Mouse (Mus musculus): ENCODE measurements around the gene Kin. TPM values are rescaled to one million over a fixed set of nuclear protein-coding genes. Genes with fewer than 3 reads are reported as not detected.

The Kin gene
- polyA plus RNA-seq (2014; fragmentation: Nextera tagmentation; extraction: Ambion mirVana) = 26.5 and 29.1 TPM in 2 replicates

DNA sequence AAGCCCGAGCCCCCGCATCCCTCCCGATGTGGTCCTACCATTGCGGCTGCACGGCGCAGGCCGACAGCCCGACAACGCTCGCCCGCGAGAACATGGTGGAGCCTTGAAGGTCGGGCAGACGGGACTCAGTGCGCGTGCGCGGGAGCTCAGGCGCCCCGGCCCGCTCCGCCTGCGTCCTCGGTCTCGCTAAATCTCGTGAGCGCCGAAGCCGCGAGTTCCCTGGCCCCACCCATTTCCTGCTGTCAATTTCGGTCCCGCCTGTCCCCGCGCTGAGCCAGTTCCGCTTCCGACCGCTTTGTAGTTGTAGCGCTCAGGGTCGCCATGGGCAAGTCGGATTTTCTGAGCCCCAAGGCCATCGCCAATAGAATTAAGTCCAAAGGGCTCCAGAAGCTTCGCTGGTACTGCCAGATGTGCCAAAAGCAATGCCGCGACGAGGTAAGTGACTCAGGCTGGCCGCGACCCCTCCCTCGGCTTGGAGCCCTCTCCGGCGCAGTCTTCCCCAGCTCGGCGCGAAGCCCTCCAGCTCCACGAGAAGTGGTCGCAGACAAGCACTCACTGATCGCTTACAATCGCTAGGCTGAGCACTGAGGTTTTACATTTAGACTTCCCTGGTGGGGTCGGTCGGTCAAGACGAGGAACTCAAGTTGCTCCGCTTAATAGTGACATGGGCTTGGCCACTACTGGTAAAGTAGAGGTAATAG, at the start of gene Kin, which contains the start of gene Atp5c1:
Gene Kin (plus strand): TSS at position 284 of the 701 bp plus-strand sequence.
Gene Atp5c1 (minus strand): TSS at position 201 of the 701 bp plus-strand sequence.
- ATAC-seq (ENCODE audit: low FRiP score) (peak; percentile 98), DNase-seq (ENCODE audit: low spot score) (peak; percentile 99)
- under 1% methylated on average over 61 of the region's 61 CpGs for WGBS
- peak within 1 kb of the TSS; percentile 94 for H3K27ac ChIP-seq
- peak within 1 kb of the TSS; percentile 92 for H3K4me3 ChIP-seq (replicated peaks; ENCODE audit: low read length)
- H3K9ac ChIP-seq = peak within 1 kb of the TSS; percentile 98
- peaks cover 38% of the 10 kb centered on the region for H3K4me1 ChIP-seq (replicated peaks; ENCODE audit: control insufficient read depth, insufficient read depth, low read length)
- no peaks in the 10 kb centered on the region for H3K9me3 ChIP-seq (ENCODE audit: control insufficient read depth, low read length)
- H3K4me2 ChIP-seq (replicated peaks) = peak within 1 kb of the TSS; percentile 82
- H3K27me3 ChIP-seq (ENCODE audit: control insufficient read depth, insufficient read depth, low read length) = no peaks in the 10 kb centered on the region
- H3K36me3 ChIP-seq (replicated peaks; ENCODE audit: control insufficient read depth, insufficient read depth) = peaks cover 16% of the 10 kb centered on the region; the same call in 1 of the 2 replicates

DNA sequence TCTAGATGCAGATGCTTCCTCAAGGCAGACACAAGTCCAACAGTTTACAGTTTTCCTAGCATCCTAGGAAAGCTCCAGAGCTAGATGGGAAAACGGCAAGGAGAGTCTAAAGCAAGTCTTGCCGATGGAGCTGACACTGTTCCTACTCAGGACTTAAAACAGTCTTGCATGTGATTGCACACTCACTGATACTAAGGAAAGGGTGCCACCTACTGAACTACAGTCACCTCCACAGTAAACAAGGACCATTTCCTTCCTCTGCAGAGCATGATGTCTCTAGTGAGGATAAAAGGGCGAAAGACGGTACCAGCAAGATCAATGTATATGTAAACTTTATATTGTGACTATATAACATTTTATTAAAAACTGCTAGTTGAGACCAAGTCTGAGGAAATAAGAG, 46.7 kb upstream of the Kin start:
- Histone ChIP-seq H3K27me3 (ENCODE audit: control insufficient read depth, insufficient read depth, low read length) (no peaks in the 10 kb centered on the region), H3K4me2 (replicated peaks) (no peak overlapping the region), H3K9ac (no peak overlapping the region), H3K4me3 (replicated peaks; ENCODE audit: low read length) (no peak overlapping the region), H3K27ac (no peak overlapping the region), H3K9me3 (ENCODE audit: control insufficient read depth, low read length) (no peaks in the 10 kb centered on the region), H3K36me3 (replicated peaks; ENCODE audit: control insufficient read depth, insufficient read depth) (no peaks in the 10 kb centered on the region), H3K4me1 (replicated peaks; ENCODE audit: control insufficient read depth, insufficient read depth, low read length) (no peaks in the 10 kb centered on the region)
- WGBS = 69% methylated on average over 4 of the region's 4 CpGs
- DNase-seq (ENCODE audit: low spot score) (no peak), ATAC-seq (ENCODE audit: low FRiP score) (no peak)

DNA sequence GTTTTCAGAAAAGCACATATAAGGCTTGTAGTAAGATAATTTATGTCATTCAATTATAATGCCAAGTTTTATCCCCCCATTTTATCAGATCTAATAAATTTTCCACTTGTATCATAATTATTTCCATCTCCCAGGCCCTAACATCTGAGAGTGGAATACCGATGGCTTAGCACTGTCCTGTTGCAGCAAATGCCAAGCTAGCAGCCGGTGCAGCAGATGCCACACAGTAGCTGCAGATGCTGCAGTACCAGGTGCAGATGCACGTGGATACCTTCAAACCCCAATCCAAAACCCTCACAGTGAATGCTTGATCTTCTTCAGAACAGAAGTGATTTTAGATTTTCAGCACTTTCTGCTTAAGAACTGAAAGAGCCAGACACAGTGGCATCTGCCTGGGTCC, 45.4 kb upstream of the Kin start:
- 84% methylated on average over 3 of the region's 3 CpGs for WGBS

DNA sequence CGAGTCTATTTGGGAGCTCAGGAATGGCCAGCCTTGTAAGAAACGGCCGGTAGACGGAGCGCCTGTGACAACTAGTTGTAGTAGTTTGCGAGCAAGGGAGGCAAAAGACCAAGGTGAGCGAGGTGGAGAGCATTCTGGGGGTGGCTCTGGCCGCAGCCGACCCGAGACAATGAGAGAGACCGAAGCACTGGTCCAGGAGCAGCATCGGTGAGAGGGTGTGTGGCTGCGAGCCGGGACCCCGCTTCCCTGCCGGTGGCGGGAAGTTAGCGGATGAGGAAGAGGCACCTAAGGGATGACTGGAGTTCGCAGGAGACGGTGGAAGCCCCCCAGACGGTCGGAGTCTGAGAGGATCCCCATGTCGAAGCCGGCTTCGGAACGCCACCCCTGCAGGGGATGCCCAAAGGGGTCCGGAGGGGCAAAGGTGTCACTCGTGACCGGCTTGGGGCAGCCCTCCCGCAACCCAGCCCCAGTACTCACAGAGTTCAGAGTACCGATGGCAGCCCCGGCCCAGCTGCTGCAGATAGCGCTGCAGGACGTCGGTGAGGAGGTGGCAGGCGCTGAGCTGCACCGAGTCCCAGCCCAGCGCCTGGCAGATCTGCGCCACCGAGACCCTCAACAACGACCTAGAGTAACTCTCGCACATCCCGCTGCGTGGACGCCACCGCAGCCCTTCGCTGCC, 32.5 kb upstream of the Kin start:
- peak overlapping the region; percentile 73 for H3K9ac ChIP-seq
- under 1% methylated on average over 47 of the region's 47 CpGs for WGBS
- ATAC-seq (ENCODE audit: low FRiP score) = peak; percentile 77

More for the DNA sequence above, 45.4 kb upstream of the Kin start:
- H3K27ac ChIP-seq = no peak overlapping the region
- no peak overlapping the region for H3K9ac ChIP-seq
- no peaks in the 10 kb centered on the region for H3K27me3 ChIP-seq (ENCODE audit: control insufficient read depth, insufficient read depth, low read length)
- H3K4me2 ChIP-seq (replicated peaks) = no peak overlapping the region
- no peaks in the 10 kb centered on the region for H3K9me3 ChIP-seq (ENCODE audit: control insufficient read depth, low read length)
- peaks cover 8% of the 10 kb centered on the region; the same call in 1 of the 2 replicates for H3K36me3 ChIP-seq (replicated peaks; ENCODE audit: control insufficient read depth, insufficient read depth)
- DNase-seq (ENCODE audit: low spot score) (no peak), ATAC-seq (ENCODE audit: low FRiP score) (no peak)
- no peaks in the 10 kb centered on the region for H3K4me1 ChIP-seq (replicated peaks; ENCODE audit: control insufficient read depth, insufficient read depth, low read length)
- H3K4me3 ChIP-seq (replicated peaks; ENCODE audit: low read length) = no peak overlapping the region

DNA sequence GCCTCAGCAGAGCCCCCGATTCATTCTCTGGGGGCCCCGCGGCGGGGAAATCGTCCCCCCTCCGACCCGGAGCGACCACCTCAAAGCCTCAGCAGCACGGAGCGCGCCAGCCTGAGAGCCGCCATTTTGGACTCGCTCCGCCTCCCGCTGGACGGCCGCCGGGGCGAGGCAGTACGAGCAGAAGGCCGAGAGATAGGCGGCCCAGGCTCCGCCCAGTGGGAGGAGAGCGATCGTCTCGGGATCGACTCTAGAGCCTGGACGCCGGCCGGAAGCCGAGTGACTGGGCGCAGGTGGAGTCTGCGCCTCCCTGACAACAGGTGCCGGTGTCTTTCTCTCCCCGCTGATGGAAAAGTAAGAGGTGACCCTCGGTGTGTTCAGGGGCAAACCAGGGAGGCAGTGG, 31.9 kb upstream of the Kin start, which contains the start of gene Taf3:
Gene Taf3 (minus strand): TSS at position 136 of the 400 bp plus-strand sequence.
- peak; percentile 95 for ATAC-seq (ENCODE audit: low FRiP score)
- peak within 1 kb of the TSS; percentile 79 for H3K4me2 ChIP-seq (replicated peaks)
- H3K27me3 ChIP-seq (ENCODE audit: control insufficient read depth, insufficient read depth, low read length) = no peaks in the 10 kb centered on the region
- H3K27ac ChIP-seq = peak within 1 kb of the TSS; percentile 54
- WGBS = under 1% methylated on average over 36 of the region's 36 CpGs
- DNase-seq (ENCODE audit: low spot score) = peak; percentile 91
- peak within 1 kb of the TSS; percentile 88 for H3K4me3 ChIP-seq (replicated peaks; ENCODE audit: low read length)
- H3K9me3 ChIP-seq (ENCODE audit: control insufficient read depth, low read length) = no peaks in the 10 kb centered on the region
- peak within 1 kb of the TSS; percentile 73 for H3K9ac ChIP-seq
- H3K36me3 ChIP-seq (replicated peaks; ENCODE audit: control insufficient read depth, insufficient read depth) = no peaks in the 10 kb centered on the region
- H3K4me1 ChIP-seq (replicated peaks; ENCODE audit: control insufficient read depth, insufficient read depth, low read length) = peaks cover 19% of the 10 kb centered on the region

More for the DNA sequence above, 32.5 kb upstream of the Kin start:
- Histone ChIP-seq H3K4me2 (replicated peaks) (peak overlapping the region; percentile 66), H3K36me3 (replicated peaks; ENCODE audit: control insufficient read depth, insufficient read depth) (no peaks in the 10 kb centered on the region), H3K4me1 (replicated peaks; ENCODE audit: control insufficient read depth, insufficient read depth, low read length) (peaks cover 19% of the 10 kb centered on the region), H3K27ac (peak overlapping the region; percentile 54), H3K9me3 (ENCODE audit: control insufficient read depth, low read length) (no peaks in the 10 kb centered on the region), H3K27me3 (ENCODE audit: control insufficient read depth, insufficient read depth, low read length) (no peaks in the 10 kb centered on the region), H3K4me3 (replicated peaks; ENCODE audit: low read length) (peak overlapping the region; percentile 88)
- peak; percentile 43 for DNase-seq (ENCODE audit: low spot score)

DNA sequence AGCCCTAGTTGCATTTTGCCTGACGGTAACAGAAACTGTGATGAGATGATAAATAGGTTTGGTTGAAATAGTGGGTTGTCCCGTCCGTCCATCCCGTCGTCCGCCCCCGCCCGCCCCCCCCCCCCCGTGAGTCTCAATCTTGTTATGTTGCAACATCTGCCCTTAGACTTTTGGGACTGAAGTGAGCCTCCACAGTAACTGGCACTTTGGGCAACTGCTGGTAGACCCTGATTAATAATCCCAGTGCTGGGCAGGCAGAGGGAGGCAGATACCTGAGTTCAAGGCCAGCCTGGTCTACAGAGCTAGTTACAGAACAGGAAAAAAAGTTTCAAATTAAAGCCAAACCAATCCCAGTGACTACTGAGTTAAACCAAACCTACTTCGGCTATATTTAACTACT, 30.9 kb upstream of the Kin start:
- Histone ChIP-seq H3K9ac (peak overlapping the region; percentile 49; the same call in 1 of the 2 replicates), H3K4me1 (replicated peaks; ENCODE audit: control insufficient read depth, insufficient read depth, low read length) (peaks cover 19% of the 10 kb centered on the region), H3K4me2 (replicated peaks) (peak overlapping the region; percentile 79), H3K9me3 (ENCODE audit: control insufficient read depth, low read length) (no peaks in the 10 kb centered on the region), H3K36me3 (replicated peaks; ENCODE audit: control insufficient read depth, insufficient read depth) (peaks cover 9% of the 10 kb centered on the region), H3K27ac (no peak overlapping the region), H3K4me3 (replicated peaks; ENCODE audit: low read length) (peak overlapping the region; percentile 88), H3K27me3 (ENCODE audit: control insufficient read depth, insufficient read depth, low read length) (no peaks in the 10 kb centered on the region)
- whole genome bisulfite sequencing = 18% methylated on average over 10 of the region's 10 CpGs
- no peak for DNase-seq (ENCODE audit: low spot score)
- ATAC-seq (ENCODE audit: low FRiP score) = no peak

DNA sequence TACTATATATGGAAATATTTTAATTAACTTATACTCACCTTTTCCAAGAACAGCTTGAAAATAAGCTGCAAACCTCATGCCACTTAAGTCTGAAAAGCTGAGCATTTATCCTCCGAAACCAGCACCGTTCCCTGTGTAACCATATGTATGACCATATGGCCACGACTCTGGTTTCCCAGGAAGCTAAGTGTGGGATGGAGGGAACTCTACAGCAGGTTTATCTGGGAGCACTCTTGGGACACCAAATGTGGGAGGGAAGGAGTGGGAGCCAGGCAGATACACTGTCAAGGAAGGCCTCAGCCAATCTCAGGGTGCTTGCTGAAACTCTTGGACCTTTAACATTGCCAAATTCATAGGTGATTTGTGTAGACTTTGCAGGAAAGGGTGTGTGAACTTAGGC, 29.5 kb upstream of the Kin start:
- no peak for ATAC-seq (ENCODE audit: low FRiP score)
- Histone ChIP-seq H3K4me3 (replicated peaks; ENCODE audit: low read length) (no peak overlapping the region), H3K27ac (no peak overlapping the region), H3K27me3 (ENCODE audit: control insufficient read depth, insufficient read depth, low read length) (no peaks in the 10 kb centered on the region), H3K4me2 (replicated peaks) (no peak overlapping the region), H3K4me1 (replicated peaks; ENCODE audit: control insufficient read depth, insufficient read depth, low read length) (peaks cover 19% of the 10 kb centered on the region), H3K9me3 (ENCODE audit: control insufficient read depth, low read length) (no peaks in the 10 kb centered on the region), H3K9ac (no peak overlapping the region), H3K36me3 (replicated peaks; ENCODE audit: control insufficient read depth, insufficient read depth) (peaks cover 23% of the 10 kb centered on the region)
- DNase-seq (ENCODE audit: low spot score) = no peak
- WGBS = 89% methylated on average over 3 of the region's 3 CpGs

DNA sequence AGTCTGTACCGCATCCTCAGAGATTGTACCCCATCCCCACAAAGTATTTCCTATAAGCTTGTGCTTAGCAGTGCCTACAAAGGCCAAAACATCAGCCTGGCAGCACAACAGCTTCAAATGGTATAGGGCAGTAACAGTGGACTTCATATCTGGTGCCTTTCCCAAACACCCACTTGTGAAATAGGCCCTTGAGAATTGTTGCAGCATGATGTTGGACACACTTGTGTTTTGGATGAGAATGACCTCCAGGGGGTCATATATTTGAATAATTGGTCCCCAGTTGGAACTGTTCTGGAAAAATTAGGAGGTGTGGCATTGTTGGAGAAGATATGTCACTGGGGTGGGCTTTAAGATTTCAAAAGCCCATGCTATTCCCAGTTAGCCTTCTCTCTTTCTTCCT, 28.4 kb upstream of the Kin start:
- no peak overlapping the region for H3K4me2 ChIP-seq (replicated peaks)
- no peak overlapping the region for H3K4me3 ChIP-seq (replicated peaks; ENCODE audit: low read length)
- no peak for ATAC-seq (ENCODE audit: low FRiP score)
- 100% methylated on average over 1 of the region's 1 CpGs for WGBS
- no peak overlapping the region for H3K9ac ChIP-seq
- H3K36me3 ChIP-seq (replicated peaks; ENCODE audit: control insufficient read depth, insufficient read depth) = peaks cover 33% of the 10 kb centered on the region
- H3K27ac ChIP-seq = no peak overlapping the region
- H3K27me3 ChIP-seq (ENCODE audit: control insufficient read depth, insufficient read depth, low read length) = no peaks in the 10 kb centered on the region
- no peak for DNase-seq (ENCODE audit: low spot score)
- H3K4me1 ChIP-seq (replicated peaks; ENCODE audit: control insufficient read depth, insufficient read depth, low read length) = peaks cover 12% of the 10 kb centered on the region
- no peaks in the 10 kb centered on the region for H3K9me3 ChIP-seq (ENCODE audit: control insufficient read depth, low read length)

DNA sequence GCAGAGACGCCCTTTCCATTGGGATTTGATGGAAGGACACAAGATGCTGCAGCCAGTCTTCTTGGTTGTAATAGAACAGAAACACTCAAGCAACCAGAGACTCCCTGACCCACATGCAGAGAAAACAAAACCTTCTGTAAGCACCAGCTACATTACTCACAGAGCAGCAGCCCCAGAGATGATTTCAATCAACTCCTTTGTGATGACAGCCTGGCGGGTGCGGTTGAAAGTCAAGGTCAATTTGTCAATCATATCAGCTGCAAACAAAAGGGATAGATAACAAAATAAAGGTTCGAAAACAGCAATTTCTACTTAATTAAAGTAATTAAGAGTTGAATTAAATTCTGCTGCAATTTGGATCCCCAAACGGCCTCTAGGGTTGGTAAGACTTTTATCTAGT, 21.6 kb upstream of the Kin start:
- Histone ChIP-seq H3K9me3 (ENCODE audit: control insufficient read depth, low read length) (no peaks in the 10 kb centered on the region), H3K4me3 (replicated peaks; ENCODE audit: low read length) (no peak overlapping the region), H3K9ac (no peak overlapping the region), H3K4me2 (replicated peaks) (no peak overlapping the region), H3K36me3 (replicated peaks; ENCODE audit: control insufficient read depth, insufficient read depth) (peaks cover 97% of the 10 kb centered on the region), H3K27me3 (ENCODE audit: control insufficient read depth, insufficient read depth, low read length) (no peaks in the 10 kb centered on the region), H3K27ac (no peak overlapping the region), H3K4me1 (replicated peaks; ENCODE audit: control insufficient read depth, insufficient read depth, low read length) (no peaks in the 10 kb centered on the region)
- WGBS = 88% methylated on average over 5 of the region's 5 CpGs
- ATAC-seq (ENCODE audit: low FRiP score) (no peak), DNase-seq (ENCODE audit: low spot score) (no peak)
